Mouse (Mus musculus) ES-Bruce4 (cell line): ENCODE data around the gene Plekhm3.

Source experiments
- CTCF ChIP-seq: IDR thresholded peaks from one replicate; pipeline ENCODE4 v1.8.1; 2011; ENCODE audit warnings: low read depth, low read length
- EP300 ChIP-seq: IDR thresholded peaks from 2 replicates; pipeline ENCODE4 v1.6.1; 2011; ENCODE audit warnings: low read depth, low read length; ENCODE audit not compliant: insufficient read depth
- POLR2A ChIP-seq: IDR thresholded peaks from one replicate; pipeline ENCODE4 v1.8.1; 2011; ENCODE audit warnings: low read length; ENCODE audit not compliant: insufficient read depth

- TF ChIP-seq CTCF (no peak), POLR2A (no peak), EP300 (no peak)
These were observed 202.0 kb downstream of the Plekhm3 start for GRCm38 (mm10) chr1:64754658-64755057.
